In the genomic region with DNA sequence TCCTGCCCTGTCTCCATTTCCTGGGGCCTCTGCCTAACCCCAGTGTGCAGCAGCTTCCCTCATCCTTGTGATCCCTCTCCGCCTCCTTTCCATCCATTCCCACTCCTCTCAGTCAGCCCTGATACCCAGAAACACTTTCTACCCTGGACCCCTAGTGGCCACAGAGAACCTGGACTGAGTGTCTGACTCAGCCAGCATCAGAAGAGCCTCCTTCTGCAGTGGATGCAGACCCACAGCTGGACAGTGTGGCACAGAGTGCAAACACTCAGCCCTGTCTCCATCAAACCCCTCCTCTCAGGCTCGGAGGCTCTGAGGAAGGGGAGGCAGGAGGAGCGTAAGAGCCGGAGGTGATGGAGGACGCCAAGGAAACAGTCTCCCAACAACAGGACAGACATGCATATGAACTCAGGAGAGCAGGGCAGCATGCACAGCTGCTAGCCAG, we compare ENCODE assay signal across 12 mouse cellular contexts. TPM values are rescaled to one million over a fixed set of nuclear protein-coding genes. Genes with fewer than 3 reads are reported as not detected.
DNase-seq lines count a peak whose midpoint lies in the region; ATAC-seq lines count a peak whose summit lies in the region.
"Had no signal": no experiment of that assay in that cellular context is flagged by ENCODE, and none has a peak within 500 bp of the region (broad histone marks: within the 10 kb centered on the region; RNA-seq: fewer than 3 reads in every experiment).

No protein-coding gene starts in this region.

- no peak overlapping the region for H3K4me2 ChIP-seq in heart, embryonic 12.5 days
- no peak overlapping the region for H3K4me2 ChIP-seq in limb, embryonic 11.5 days (ENCODE audit: low read depth, severe bottlenecking)
- no peak overlapping the region for H3K4me2 ChIP-seq in forebrain, embryonic 15.5 days (replicated peaks)

- no peak overlapping the region for H3K4me3 ChIP-seq in heart, embryonic 10.5 days
- no peak overlapping the region for H3K4me3 ChIP-seq in heart, embryonic 12.5 days
- no peak overlapping the region for H3K4me3 ChIP-seq in limb, embryonic 11.5 days (ENCODE audit: low read depth, low read length)
- H3K4me3 ChIP-seq in forebrain, embryonic 15.5 days: no peak overlapping the region
- H3K4me3 ChIP-seq: heart, adult 2 months had no signal

- H3K36me3 ChIP-seq in heart, embryonic 10.5 days: no peaks in the 10 kb centered on the region
- H3K36me3 ChIP-seq in heart, embryonic 12.5 days: no peaks in the 10 kb centered on the region
- H3K36me3 ChIP-seq in limb, embryonic 11.5 days (ENCODE audit: control insufficient read depth, insufficient read depth, low read length): no peaks in the 10 kb centered on the region
- no peaks in the 10 kb centered on the region for H3K36me3 ChIP-seq in forebrain, embryonic 15.5 days

- peaks cover 15% of the 10 kb centered on the region; the same call in 1 of the 2 replicates for H3K27me3 ChIP-seq in heart, embryonic 10.5 days (ENCODE audit: insufficient read depth, poor library complexity, severe bottlenecking)
- H3K27me3 ChIP-seq in heart, embryonic 12.5 days (replicated peaks): peaks cover 14% of the 10 kb centered on the region
- no peaks in the 10 kb centered on the region for H3K27me3 ChIP-seq in limb, embryonic 11.5 days (ENCODE audit: control insufficient read depth, insufficient read depth, low read length)
- no peaks in the 10 kb centered on the region for H3K27me3 ChIP-seq in forebrain, embryonic 15.5 days

- DNase-seq in heart, embryonic 10.5 days (ENCODE audit: low spot score): peak; percentile 56
- DNase-seq in 3T3-L1 (ENCODE audit: low read depth, low spot score): peak; percentile 24
- peak; percentile 66 for DNase-seq in embryo, embryonic 10 days (ENCODE audit: low spot score)
- DNase-seq in limb, embryonic 11.5 days (ENCODE audit: low spot score): peak; percentile 60
- no peak for DNase-seq in adrenal gland, adult 18-20 months (ENCODE audit: low spot score in 2 of 2)
- DNase-seq in left cerebral cortex, postnatal 14 days (ENCODE audit: low spot score in 2 of 2): no peak
- DNase-seq: kidney, postnatal 14 days had no signal

- no peaks in the 10 kb centered on the region for H3K9me3 ChIP-seq in heart, embryonic 10.5 days
- no peaks in the 10 kb centered on the region for H3K9me3 ChIP-seq in heart, embryonic 12.5 days (replicated peaks)
- no peaks in the 10 kb centered on the region for H3K9me3 ChIP-seq in limb, embryonic 11.5 days (ENCODE audit: control insufficient read depth, low read length)
- H3K9me3 ChIP-seq in forebrain, embryonic 15.5 days: no peaks in the 10 kb centered on the region

- no peaks in the 10 kb centered on the region for H3K4me1 ChIP-seq in heart, embryonic 10.5 days
- H3K4me1 ChIP-seq in heart, embryonic 12.5 days (replicated peaks): no peaks in the 10 kb centered on the region
- 0 out of 2 replicates have a peak, but pooled peaks cover 4% of the 10 kb centered on the region for H3K4me1 ChIP-seq in limb, embryonic 11.5 days (ENCODE audit: control insufficient read depth, insufficient read depth, low read length)
- H3K4me1 ChIP-seq in forebrain, embryonic 15.5 days: 0 out of 2 replicates have a peak, but pooled peaks cover 5% of the 10 kb centered on the region

- H3K9ac ChIP-seq in heart, embryonic 12.5 days: no peak overlapping the region
- H3K9ac ChIP-seq in limb, embryonic 11.5 days (ENCODE audit: low read length): no peak overlapping the region
- no peak overlapping the region for H3K9ac ChIP-seq in forebrain, embryonic 15.5 days (replicated peaks)

- intact Hi-C loops in left cerebral cortex, postnatal 14 days (cut with DNase I): no loop called here

- 46% methylated on average over 5 of the region's 5 CpGs for WGBS in heart, embryonic 10.5 days
- WGBS in heart, embryonic 12.5 days: 44% methylated on average over 5 of the region's 5 CpGs
- 22% methylated on average over 5 of the region's 5 CpGs for WGBS in limb, embryonic 11.5 days
- WGBS in forebrain, embryonic 15.5 days: 42% methylated on average over 5 of the region's 5 CpGs

- no peak for ATAC-seq in heart, embryonic 12.5 days (ENCODE audit: insufficient number of reproducible peaks, low FRiP score)
- no peak for ATAC-seq in limb, embryonic 11.5 days (ENCODE audit: insufficient number of reproducible peaks, low FRiP score, low TSS enrichment, low read depth)
- ATAC-seq in forebrain, embryonic 15.5 days (replicated peaks): no peak

- no peak overlapping the region for H3K27ac ChIP-seq in heart, embryonic 10.5 days
- no peak overlapping the region for H3K27ac ChIP-seq in heart, embryonic 12.5 days (ENCODE audit: poor library complexity, severe bottlenecking)
- no peak overlapping the region for H3K27ac ChIP-seq in limb, embryonic 11.5 days (replicated peaks; ENCODE audit: low read depth, low read length)
- H3K27ac ChIP-seq in forebrain, embryonic 15.5 days (replicated peaks): no peak overlapping the region
- H3K27ac ChIP-seq: heart, adult 2 months had no signal

RNA-seq across cellular contexts. Expression of gene Slc18a3, which starts 27.3 kb away (rescaled TPM):
- 0.06 and 0.24 TPM in 2 replicates for polyA plus RNA-seq in heart, embryonic 10.5 days (2016; fragmentation: Nextera tagmentation; extraction: Ambion mirVana)
- polyA plus RNA-seq in heart, embryonic 12.5 days (2016; fragmentation: Nextera tagmentation; extraction: Ambion mirVana): 0.15 TPM in 2 replicates
- polyA plus RNA-seq in limb, embryonic 11.5 days (2014; fragmentation: Nextera tagmentation; extraction: Ambion mirVana): 0.08 TPM in 1 of 2 replicates, not detected in the other
- total RNA-seq in adrenal gland, adult 18-20 months (2021): not detected
- total RNA-seq in left cerebral cortex, postnatal 14 days (2021): 1 to 10 TPM; 2.1 to 2.5 TPM
- 1.3 and 1.6 TPM in 2 replicates for polyA plus RNA-seq in forebrain, embryonic 15.5 days (2015; fragmentation: Nextera tagmentation; extraction: Ambion mirVana)
- total RNA-seq: megakaryocyte progenitor cell, adult 5-6 weeks had no signal

RNA-seq across cellular contexts. Expression of gene Chat, which starts 28.4 kb away (rescaled TPM):
- 0.06 and 0.10 TPM in 2 replicates for polyA plus RNA-seq in heart, embryonic 10.5 days (2016; fragmentation: Nextera tagmentation; extraction: Ambion mirVana)
- polyA plus RNA-seq in heart, embryonic 12.5 days (2016; fragmentation: Nextera tagmentation; extraction: Ambion mirVana): not detected in 2 replicates
- not detected in 2 replicates for polyA plus RNA-seq in limb, embryonic 11.5 days (2014; fragmentation: Nextera tagmentation; extraction: Ambion mirVana)
- not detected for total RNA-seq in adrenal gland, adult 18-20 months (2021)
- total RNA-seq in left cerebral cortex, postnatal 14 days (2021): 1 to 10 TPM; 1.1 to 1.2 TPM
- polyA plus RNA-seq in forebrain, embryonic 15.5 days (2015; fragmentation: Nextera tagmentation; extraction: Ambion mirVana): 0.15 and 0.34 TPM in 2 replicates
- total RNA-seq: heart, adult 2 months; megakaryocyte progenitor cell, adult 5-6 weeks had no signal

RNA-seq across cellular contexts. Expression of gene 1700024G13Rik, which starts 49.2 kb away (rescaled TPM):
- polyA plus RNA-seq in heart, embryonic 10.5 days (2016; fragmentation: Nextera tagmentation; extraction: Ambion mirVana): not detected in 2 replicates
- not detected in 2 replicates for polyA plus RNA-seq in heart, embryonic 12.5 days (2016; fragmentation: Nextera tagmentation; extraction: Ambion mirVana)
- polyA plus RNA-seq in limb, embryonic 11.5 days (2014; fragmentation: Nextera tagmentation; extraction: Ambion mirVana): not detected in 2 replicates
- total RNA-seq in adrenal gland, adult 18-20 months (2021): not detected
- total RNA-seq in left cerebral cortex, postnatal 14 days (2021): not detected
- 0.45 and 0.89 TPM in 2 replicates for polyA plus RNA-seq in forebrain, embryonic 15.5 days (2015; fragmentation: Nextera tagmentation; extraction: Ambion mirVana)
- total RNA-seq: heart, adult 2 months; megakaryocyte progenitor cell, adult 5-6 weeks had no signal
- polyA plus RNA-seq: limb, embryonic 14.5 days had no signal

Comparison
In these comparisons a context has a peak if more than half of its experiments do, and no peak if none do; other contexts are left out.
1. DNase-seq: peak in heart, embryonic 10.5 days (single experiment), 3T3-L1 (single experiment), embryo, embryonic 10 days (single experiment) and limb, embryonic 11.5 days (single experiment); none in adrenal gland, adult 18-20 months (0 of 2) and left cerebral cortex, postnatal 14 days (0 of 2).